Mouse (Mus musculus): ENCODE measurements around the gene Pctp.

The Pctp gene

GRCm38 (mm10) chr11:89977746-89978352, 24.8 kb downstream of the Pctp start:
- no peak for DNase-seq (ENCODE audit: low spot score in 2 of 2)

GRCm38 (mm10) chr11:89976361-89976760, 26.3 kb downstream of the Pctp start:
- no peak for DNase-seq (ENCODE audit: low spot score in 2 of 2)

- no peak for DNase-seq (ENCODE audit: low spot score in 2 of 2)
Observed at GRCm38 (mm10) chr11:89971296-89971695, 31.4 kb downstream of the Pctp start.

- no peak for DNase-seq (ENCODE audit: low spot score in 2 of 2)
Observed at GRCm38 (mm10) chr11:89970726-89971125, 32.0 kb downstream of the Pctp start.

GRCm38 (mm10) chr11:89969131-89969530, 33.6 kb downstream of the Pctp start:
- DNase-seq (ENCODE audit: low spot score in 2 of 2) = no peak

- DNase-seq (ENCODE audit: low spot score in 2 of 2) = no peak
Observed at GRCm38 (mm10) chr11:89950691-89951270, 51.9 kb downstream of the Pctp start.

GRCm38 (mm10) chr11:89947806-89948205, 54.9 kb downstream of the Pctp start:
- no peak for DNase-seq (ENCODE audit: low spot score in 2 of 2)

- no peak for DNase-seq (ENCODE audit: low spot score in 2 of 2)
Observed at GRCm38 (mm10) chr11:89945159-89945558, 57.5 kb downstream of the Pctp start.

- no peak for DNase-seq (ENCODE audit: low spot score in 2 of 2)
Observed at GRCm38 (mm10) chr11:89937241-89937640, 65.5 kb downstream of the Pctp start.

Measured in urinary bladder, adult 18-20 months (tissue).